Mouse (Mus musculus) lung, postnatal 0 days (tissue): ENCODE measurements around the gene Gse1. TPM values are rescaled to one million over a fixed set of nuclear protein-coding genes. Genes with fewer than 3 reads are reported as not detected.

Source experiments
- ATAC-seq: fragments of 200-750 bp; cut with Nextera tagmentation; 2 replicates; pipeline ENCODE4 v1.8.0; 2017; ENCODE audit warnings: moderate library complexity
- DNase-seq: peaks from one replicate; pipeline ENCODE4 v3.0.0-alpha.2; 2016; ENCODE audit warnings: low spot score
- H3K27ac ChIP-seq: fragments of 300-500 bp; sonication (generic); 2 replicates; pipeline ENCODE4 v1.5.1; 2014; ENCODE audit warnings: antibody characterized with exemption, mild to moderate bottlenecking, low read length, mixed read lengths
- H3K27me3 ChIP-seq: fragments of 300-500 bp; sonication (generic); replicated peaks from 2 replicates; pipeline ENCODE4 v1.6.1; 2014; ENCODE audit warnings: low read length, mixed read lengths; ENCODE audit not compliant: insufficient read depth
- H3K36me3 ChIP-seq: fragments of 300-500 bp; sonication (generic); 2 replicates; pipeline ENCODE4 v1.6.1; 2014; ENCODE audit warnings: low read length, mixed read lengths; ENCODE audit not compliant: insufficient read depth
- H3K4me1 ChIP-seq: fragments of 300-500 bp; sonication (generic); 2 replicates; pipeline ENCODE4 v1.6.1; 2014; ENCODE audit warnings: antibody characterized with exemption, low read depth, low read length, mixed read lengths; ENCODE audit not compliant: insufficient read depth
- H3K4me2 ChIP-seq: fragments of 300-500 bp; sonication (generic); replicated peaks from 2 replicates; pipeline ENCODE4 v1.6.1; 2014; ENCODE audit warnings: low read depth, mild to moderate bottlenecking, low read length, moderate library complexity, mixed read lengths
- H3K4me3 ChIP-seq: fragments of 300-500 bp; sonication (generic); 2 replicates; pipeline ENCODE4 v1.5.1; 2014; ENCODE audit warnings: low read depth, low read length
- H3K9ac ChIP-seq: fragments of 300-500 bp; sonication (generic); replicated peaks from 2 replicates; pipeline ENCODE4 v1.6.1; 2014; ENCODE audit warnings: low read depth, mild to moderate bottlenecking
- H3K9me3 ChIP-seq: fragments of 300-500 bp; sonication (generic); 2 replicates; pipeline ENCODE4 v1.6.1; 2016; ENCODE audit warnings: low read length, mixed read lengths
- CTCF ChIP-seq: IDR thresholded peaks from 2 replicates; pipeline ENCODE4 v1.5.1; 2016; ENCODE audit warnings: antibody characterized with exemption, mild to moderate bottlenecking
- EP300 ChIP-seq: IDR thresholded peaks from 2 replicates; pipeline ENCODE4 v1.6.1; 2016; ENCODE audit warnings: antibody characterized with exemption, mild to moderate bottlenecking, control low read depth
- WGBS: fragments of 180-500 bp; shearing (Covaris S2); extraction: QIAGEN DNeasy Blood & Tissue Kit; methylation state at CpG from one replicate; pipeline ENCODE4 v1.1.7; 2014; 5-methylcytosine and 5-hydroxymethylcytosine counted together
- polyA plus RNA-seq: library from polyadenylated mRNA; unstranded; fragments of >200 nt; fragmentation: Nextera tagmentation; extraction: Ambion mirVana; gene quantifications from 2 replicates; pipeline ENCODE4 v1.2.1, GENCODE M21; 2015

Gene Gse1
- polyA plus RNA-seq, 1 experiment from 2014 or later, result 9.9 TPM

GRCm38 (mm10) chr8:120549321-120549921, 321.2 kb downstream of the Gse1 start:
- Histone ChIP-seq H3K4me2 (no peak overlapping the region), H3K4me1 (peaks cover 27% of the 10 kb centered on the region), H3K9me3 (no peaks in the 10 kb centered on the region), H3K36me3 (no peaks in the 10 kb centered on the region), H3K9ac (no peak overlapping the region), H3K27me3 (no peaks in the 10 kb centered on the region), H3K27ac (no peak overlapping the region), H3K4me3 (no peak overlapping the region)
- TF ChIP-seq EP300 (no peak), CTCF (no peak)
- WGBS, result 32% methylated on average over 25 of the region's 25 CpGs
- DNase-seq, result peak; percentile 46
- ATAC-seq, result peak; percentile 30

GRCm38 (mm10) chr8:120549922-120550321, 321.7 kb downstream of the Gse1 start:
- Histone ChIP-seq H3K4me2 (no peak overlapping the region), H3K9ac (no peak overlapping the region), H3K9me3 (no peaks in the 10 kb centered on the region), H3K36me3 (no peaks in the 10 kb centered on the region), H3K4me3 (no peak overlapping the region), H3K4me1 (peaks cover 27% of the 10 kb centered on the region), H3K27ac (no peak overlapping the region), H3K27me3 (no peaks in the 10 kb centered on the region)
- TF ChIP-seq EP300 (no peak), CTCF (no peak)
- ATAC-seq, result no peak
- DNase-seq, result no peak
- 42% methylated on average over 11 of the region's 11 CpGs for WGBS

GRCm38 (mm10) chr8:120550430-120550829, 322.2 kb downstream of the Gse1 start:
- no peak overlapping the region for H3K4me3 ChIP-seq
- no peaks in the 10 kb centered on the region for H3K36me3 ChIP-seq
- H3K27ac ChIP-seq, result no peak overlapping the region
- no peak overlapping the region for H3K9ac ChIP-seq
- DNase-seq, result no peak
- H3K4me1 ChIP-seq, result peaks cover 27% of the 10 kb centered on the region
- H3K4me2 ChIP-seq, result no peak overlapping the region
- H3K27me3 ChIP-seq, result no peaks in the 10 kb centered on the region
- WGBS, result 45% methylated on average over 12 of the region's 12 CpGs
- TF ChIP-seq EP300 (no peak), CTCF (no peak)
- no peaks in the 10 kb centered on the region for H3K9me3 ChIP-seq
- no peak for ATAC-seq

GRCm38 (mm10) chr8:120550937-120551676, 322.9 kb downstream of the Gse1 start:
- ATAC-seq (no peak), DNase-seq (no peak)
- H3K27ac ChIP-seq, result no peak overlapping the region
- WGBS, result 77% methylated on average over 11 of the region's 11 CpGs
- H3K4me2 ChIP-seq, result no peak overlapping the region
- H3K4me1 ChIP-seq, result peaks cover 27% of the 10 kb centered on the region
- no peak for TF ChIP-seq CTCF
- no peak for TF ChIP-seq EP300
- H3K9ac ChIP-seq, result no peak overlapping the region
- no peaks in the 10 kb centered on the region for H3K36me3 ChIP-seq
- no peaks in the 10 kb centered on the region for H3K9me3 ChIP-seq
- H3K27me3 ChIP-seq, result no peaks in the 10 kb centered on the region
- H3K4me3 ChIP-seq, result no peak overlapping the region

- no peaks in the 10 kb centered on the region for H3K27me3 ChIP-seq
- no peak overlapping the region for H3K4me3 ChIP-seq
- H3K9me3 ChIP-seq, result no peaks in the 10 kb centered on the region
- DNase-seq, result no peak
- H3K36me3 ChIP-seq, result no peaks in the 10 kb centered on the region
- no peak overlapping the region for H3K27ac ChIP-seq
- H3K4me2 ChIP-seq, result no peak overlapping the region
- 87% methylated on average over 3 of the region's 3 CpGs for WGBS
- no peak overlapping the region for H3K9ac ChIP-seq
- ATAC-seq, result no peak
- H3K4me1 ChIP-seq, result peaks cover 27% of the 10 kb centered on the region
- no peak for TF ChIP-seq EP300
- no peak for TF ChIP-seq CTCF
Observed at GRCm38 (mm10) chr8:120551677-120551980, 323.4 kb downstream of the Gse1 start.

GRCm38 (mm10) chr8:120552509-120552908, 324.3 kb downstream of the Gse1 start:
- Histone ChIP-seq H3K4me1 (peaks cover 24% of the 10 kb centered on the region), H3K9me3 (no peaks in the 10 kb centered on the region), H3K4me2 (no peak overlapping the region), H3K27me3 (no peaks in the 10 kb centered on the region), H3K36me3 (no peaks in the 10 kb centered on the region), H3K9ac (no peak overlapping the region), H3K4me3 (no peak overlapping the region), H3K27ac (no peak overlapping the region)
- DNase-seq (no peak), ATAC-seq (no peak)
- TF ChIP-seq EP300, result no peak
- no peak for TF ChIP-seq CTCF
- 81% methylated on average over 11 of the region's 11 CpGs for WGBS
